Mouse (Mus musculus) thymus, adult 2 months (tissue): Measurements from ENCODE around the gene Kcnk13.

Experiments
- CTCF ChIP-seq: fragments of 200-500 bp; IDR thresholded peaks from 2 replicates; pipeline ENCODE4 v1.5.1; 2012; ENCODE audit warnings: mild to moderate bottlenecking, control low read depth, low read length, moderate library complexity, borderline replicate concordance; ENCODE audit not compliant: control insufficient read depth, poor library complexity, insufficient read depth; ENCODE audit errors: extremely low read depth
- POLR2A ChIP-seq: fragments of 200-500 bp; IDR thresholded peaks from 2 replicates; pipeline ENCODE4 v1.6.1; 2012; ENCODE audit warnings: mild to moderate bottlenecking, low read length, control low read depth, moderate library complexity; ENCODE audit not compliant: control insufficient read depth, poor library complexity, insufficient read depth; ENCODE audit errors: extremely low read depth

DNA sequence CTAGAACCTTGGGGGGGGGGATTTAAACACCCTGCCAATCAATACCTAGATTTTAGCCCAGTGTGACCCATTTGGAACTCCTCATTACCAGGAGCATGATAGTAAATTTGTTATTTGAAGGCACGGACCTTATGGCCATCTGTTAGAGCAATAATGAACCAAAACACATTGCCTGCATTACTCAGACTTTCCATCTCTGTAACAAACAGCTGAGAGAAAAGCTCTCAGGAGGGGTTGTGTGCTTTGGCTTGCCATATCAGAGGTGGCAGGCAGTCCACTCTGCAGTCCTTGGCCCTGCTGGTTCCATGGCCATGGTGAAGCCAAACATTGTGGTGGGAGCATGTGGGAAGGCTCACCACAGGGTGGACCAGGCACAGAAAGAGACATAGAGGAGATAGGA is 35.1 kb upstream of the Kcnk13 start:
- TF ChIP-seq CTCF: no peak
- TF ChIP-seq POLR2A: no peak
